Mouse (Mus musculus): ENCODE results near the gene Speg.

Speg gene

DNA sequence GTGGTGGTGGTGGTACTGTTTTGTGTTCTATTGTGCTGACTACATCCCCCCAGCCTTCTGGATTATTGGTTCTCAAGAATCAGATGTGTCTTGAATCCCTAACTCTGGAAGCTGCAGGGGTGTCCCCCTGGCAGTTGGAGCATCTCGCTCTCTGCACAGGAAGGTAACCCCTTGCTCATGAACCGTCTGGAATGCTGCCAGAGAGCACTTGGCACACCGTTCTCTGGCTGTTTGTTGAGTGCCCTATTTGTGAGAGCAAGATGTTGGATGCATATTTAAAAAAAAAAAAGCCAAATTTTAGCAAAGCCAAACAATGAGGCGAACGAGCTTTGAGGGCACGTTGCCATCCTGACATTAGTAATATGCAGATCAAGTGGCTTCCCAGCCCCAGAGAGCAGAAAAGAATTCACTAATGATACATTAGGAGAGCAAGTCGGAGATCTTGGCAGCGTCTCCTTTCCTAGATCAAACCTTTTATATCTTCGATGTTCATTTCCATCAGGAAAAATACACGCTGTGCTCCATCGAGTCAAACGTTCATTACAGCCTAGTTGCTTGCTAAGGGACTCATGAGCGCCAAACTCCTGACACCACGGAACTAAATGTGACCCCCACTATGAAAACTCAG lies 9.5 kb upstream of the Speg start:
- DNase-seq (ENCODE audit: low spot score) = no peak

- DNase-seq (ENCODE audit: low spot score) = no peak
These were observed 5.6 kb upstream of the Speg start for GRCm38 (mm10) chr1:75369360-75369983.

- DNase-seq (ENCODE audit: low spot score) = no peak
These were observed 5.0 kb upstream of the Speg start for GRCm38 (mm10) chr1:75369984-75370660.

GRCm38 (mm10) chr1:75371317-75372095 lies 3.6 kb upstream of the Speg start:
- DNase-seq (ENCODE audit: low spot score) = no peak

DNA sequence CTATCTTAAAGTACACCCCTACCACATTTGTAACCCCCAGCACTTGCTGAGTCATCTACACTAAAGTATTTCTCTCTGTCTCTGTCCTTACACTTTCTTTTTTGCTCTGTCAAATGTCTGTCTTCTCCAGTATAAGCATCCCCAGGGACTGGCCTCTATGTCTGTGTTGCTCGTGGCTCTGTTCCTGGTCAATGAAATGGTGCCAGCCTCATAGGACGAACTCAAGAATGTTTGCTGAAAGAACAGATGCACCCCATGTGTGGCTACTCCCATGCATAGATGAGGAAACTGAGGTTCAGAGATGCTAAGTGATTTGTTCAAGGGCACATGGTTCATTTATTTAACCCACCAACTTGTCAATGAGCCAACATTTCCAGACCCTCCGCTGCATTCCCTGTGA lies 2.6 kb upstream of the Speg start:
- DNase-seq (ENCODE audit: low spot score) = no peak

DNA sequence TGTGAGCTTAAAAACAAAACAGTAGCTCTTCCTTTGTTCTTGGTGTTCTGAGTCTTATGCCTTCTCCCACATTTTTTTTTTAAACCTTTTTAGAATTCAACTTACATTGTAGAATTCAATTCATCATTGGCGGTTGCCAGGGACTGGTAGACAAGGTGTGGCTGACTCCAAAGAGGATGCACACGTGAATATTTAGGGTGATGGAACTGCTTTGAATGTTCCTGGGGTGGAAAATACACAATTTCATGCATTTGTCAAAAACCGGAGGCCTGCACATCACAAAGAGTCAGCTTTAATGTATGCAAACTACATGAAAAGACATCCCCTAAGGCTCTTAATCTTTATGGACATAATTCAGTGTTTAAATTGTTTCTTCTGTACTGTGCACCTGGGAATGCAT lies 1.8 kb upstream of the Speg start:
- no peak for DNase-seq (ENCODE audit: low spot score)

- DNase-seq (ENCODE audit: low spot score) = no peak
These were observed 4.1 kb downstream of the Speg start for GRCm38 (mm10) chr1:75379196-75379595.

DNA sequence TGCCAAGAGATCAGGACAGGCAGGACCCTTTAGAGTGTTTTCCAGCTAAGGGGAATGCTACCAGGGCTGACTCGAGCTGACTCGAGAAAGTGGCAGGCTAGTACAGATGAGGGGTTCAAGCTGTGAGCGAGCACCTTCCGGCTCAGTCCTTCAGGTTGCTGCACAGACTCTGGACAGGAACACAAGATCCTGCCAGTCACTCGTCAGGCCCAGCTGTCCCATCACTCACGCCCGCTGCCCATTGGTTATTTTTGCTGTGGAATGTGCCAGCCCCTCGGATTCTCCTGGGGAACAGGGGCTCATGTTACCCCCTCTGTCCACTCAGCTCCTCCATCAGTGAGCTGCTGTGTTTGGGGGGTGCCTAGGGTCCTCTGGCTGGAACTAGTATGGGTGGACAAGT lies 4.8 kb downstream of the Speg start:
- no peak for DNase-seq (ENCODE audit: low spot score)

GRCm38 (mm10) chr1:75380951-75381350 lies 5.9 kb downstream of the Speg start:
- no peak for DNase-seq (ENCODE audit: low spot score)

GRCm38 (mm10) chr1:75381482-75382355 lies 6.6 kb downstream of the Speg start:
- DNase-seq (ENCODE audit: low spot score) = no peak

- DNase-seq (ENCODE audit: low spot score) = no peak
These were observed 7.4 kb downstream of the Speg start for GRCm38 (mm10) chr1:75382356-75383071.

- no peak for DNase-seq (ENCODE audit: low spot score)
These were observed 9.5 kb downstream of the Speg start for GRCm38 (mm10) chr1:75384470-75385141.

GRCm38 (mm10) chr1:75385142-75385730 lies 10.1 kb downstream of the Speg start:
- no peak for DNase-seq (ENCODE audit: low spot score)

DNA sequence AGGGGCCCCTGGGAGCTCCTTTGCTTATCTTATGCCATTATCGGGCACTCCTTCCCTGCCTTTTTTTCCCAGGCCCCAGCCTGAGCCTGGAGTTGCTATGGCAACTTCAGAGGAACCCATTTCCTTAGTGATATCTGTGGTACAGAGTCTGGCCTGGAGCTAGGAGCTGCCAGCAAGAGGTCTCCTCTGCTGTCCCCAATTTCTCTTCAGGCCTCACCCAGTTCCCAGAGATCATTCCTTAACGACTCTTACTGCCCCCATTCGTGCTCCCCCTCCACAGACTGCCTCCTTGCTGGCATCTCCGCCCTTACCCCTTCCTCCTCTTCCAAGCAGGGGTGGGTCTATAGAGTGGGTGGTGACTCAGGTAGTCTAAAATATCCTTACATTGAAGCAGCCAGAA lies 11.1 kb downstream of the Speg start:
- DNase-seq (ENCODE audit: low spot score) = no peak

- DNase-seq (ENCODE audit: low spot score) = no peak
These were observed 12.4 kb downstream of the Speg start for GRCm38 (mm10) chr1:75387469-75387928.

DNA sequence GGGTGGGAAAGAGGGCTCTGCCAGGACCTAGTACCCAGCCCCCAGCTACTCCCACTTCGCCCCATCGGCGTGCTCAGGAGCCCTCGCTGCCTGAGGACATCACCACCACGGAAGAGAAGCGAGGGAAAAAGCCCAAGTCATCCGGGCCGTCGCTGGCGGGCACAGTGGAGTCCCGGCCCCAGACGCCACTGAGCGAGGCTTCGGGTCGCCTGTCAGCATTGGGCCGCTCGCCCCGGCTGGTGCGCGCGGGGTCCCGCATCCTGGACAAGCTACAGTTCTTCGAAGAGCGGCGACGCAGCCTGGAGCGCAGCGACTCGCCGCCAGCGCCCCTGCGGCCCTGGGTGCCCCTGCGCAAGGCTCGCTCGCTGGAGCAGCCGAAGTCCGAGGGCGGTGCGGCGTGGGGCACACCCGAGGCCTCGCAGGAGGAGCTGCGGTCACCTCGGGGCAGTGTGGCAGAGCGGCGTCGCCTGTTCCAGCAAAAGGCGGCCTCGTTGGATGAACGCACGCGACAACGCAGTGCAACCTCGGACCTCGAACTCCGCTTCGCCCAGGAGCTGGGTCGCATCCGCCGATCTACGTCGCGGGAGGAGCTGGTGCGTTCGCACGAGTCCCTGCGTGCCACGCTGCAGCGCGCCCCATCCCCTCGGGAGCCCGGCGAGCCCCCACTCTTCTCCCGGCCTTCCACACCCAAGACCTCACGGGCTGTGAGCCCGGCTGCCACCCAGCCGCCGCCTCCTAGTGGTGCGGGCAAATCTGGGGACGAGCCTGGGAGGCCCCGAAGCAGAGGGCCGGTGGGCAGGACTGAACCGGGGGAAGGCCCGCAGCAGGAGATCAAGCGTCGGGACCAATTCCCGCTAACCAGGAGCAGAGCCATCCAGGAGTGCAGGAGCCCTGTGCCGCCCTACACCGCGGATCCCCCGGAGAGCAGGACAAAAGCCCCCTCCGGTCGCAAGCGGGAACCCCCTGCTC lies 13.1 kb downstream of the Speg start:
- no peak for DNase-seq (ENCODE audit: low spot score)

- DNase-seq (ENCODE audit: low spot score) = no peak
These were observed 13.9 kb downstream of the Speg start for GRCm38 (mm10) chr1:75388898-75389515.

DNA sequence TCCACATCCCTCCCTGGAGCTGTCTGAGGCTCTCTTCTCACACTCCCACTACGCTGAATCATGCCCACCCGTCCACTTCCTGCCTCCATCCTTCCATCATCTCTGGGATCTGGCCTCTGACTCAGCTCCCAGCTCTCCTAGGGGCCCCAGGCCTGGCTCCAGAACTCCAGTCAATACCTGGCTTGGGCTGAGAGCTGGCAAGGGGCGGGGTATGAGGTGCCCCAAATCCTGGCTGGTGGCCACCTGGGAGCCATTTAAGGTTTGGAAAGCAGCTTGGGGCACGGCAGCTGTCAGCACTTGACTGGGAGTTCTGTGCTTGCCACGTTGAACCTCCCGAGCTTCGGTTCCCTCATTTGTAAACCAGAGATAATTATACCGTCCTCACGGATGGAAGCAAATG lies 18.0 kb downstream of the Speg start:
- no peak for DNase-seq (ENCODE audit: low spot score)
